Mouse (Mus musculus) retina, embryonic 14.5 days (tissue): ENCODE measurements around the gene Evi5.

ENCODE experiments used
- DNase-seq: peaks from one replicate; pipeline ENCODE4 v3.0.0-alpha.2; 2015; ENCODE audit warnings: low spot score

Gene Evi5

DNA sequence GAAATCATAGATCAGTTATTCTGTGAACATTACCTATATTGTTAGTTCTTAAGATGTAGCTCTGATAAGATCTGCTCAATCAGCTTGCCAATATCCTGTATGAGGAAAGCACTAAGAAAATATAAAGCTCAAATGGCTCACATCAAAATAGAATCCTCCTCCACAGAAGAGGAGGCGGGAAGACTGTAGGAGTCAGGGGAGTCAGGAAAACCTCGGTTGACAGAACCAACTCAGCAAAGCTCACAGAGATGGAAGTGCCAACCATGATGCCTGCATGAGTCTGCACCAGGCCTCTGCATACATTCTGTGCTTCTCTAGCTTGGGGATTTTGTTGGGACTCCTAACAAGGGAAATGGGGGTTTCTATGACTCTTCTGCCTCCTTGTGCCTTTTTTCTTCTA, 73.7 kb downstream of the Evi5 start:
- DNase-seq = no peak

GRCm38 (mm10) chr5:107798290-107798689, 76.6 kb downstream of the Evi5 start:
- no peak for DNase-seq

DNA sequence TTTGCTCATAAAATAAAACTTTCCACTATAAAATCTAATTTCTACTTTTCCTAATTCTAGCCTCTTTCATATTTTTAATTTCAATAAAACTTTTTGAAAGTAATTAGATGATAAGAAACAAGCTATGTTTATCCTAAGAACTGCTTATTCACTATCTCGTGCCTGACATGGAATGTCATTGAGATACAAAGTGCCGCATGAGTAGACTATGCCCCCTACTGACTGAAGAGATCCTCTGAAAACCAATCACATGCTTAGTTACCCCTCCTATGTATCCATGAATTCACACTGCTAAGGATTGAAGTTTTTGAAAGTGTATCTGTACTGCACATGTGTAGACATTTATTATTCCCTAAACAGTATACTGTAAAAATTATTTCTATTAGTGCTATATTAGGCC, 81.0 kb downstream of the Evi5 start:
- peak; percentile 52 for DNase-seq

DNA sequence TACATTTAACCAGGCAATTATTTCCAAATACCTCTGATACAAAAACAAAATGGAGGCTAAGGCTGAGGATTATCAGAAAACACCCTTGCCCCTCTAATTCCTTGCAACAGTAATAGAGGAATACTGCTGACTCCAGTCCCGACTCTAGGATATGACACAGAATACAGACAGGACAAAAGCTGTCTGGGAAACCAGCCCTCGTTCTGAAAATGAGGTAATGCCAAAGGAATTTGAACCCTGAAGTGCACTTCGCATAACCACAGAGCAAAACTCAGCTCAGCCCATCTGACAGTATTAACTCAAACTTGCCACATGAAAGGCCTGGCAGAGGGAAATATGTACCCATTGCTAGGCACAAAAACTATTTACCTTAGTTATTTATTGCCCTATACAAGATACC, 81.6 kb downstream of the Evi5 start:
- peak; percentile 22 for DNase-seq

- no peak for DNase-seq
These were observed 82.4 kb downstream of the Evi5 start for GRCm38 (mm10) chr5:107792516-107792915.

DNA sequence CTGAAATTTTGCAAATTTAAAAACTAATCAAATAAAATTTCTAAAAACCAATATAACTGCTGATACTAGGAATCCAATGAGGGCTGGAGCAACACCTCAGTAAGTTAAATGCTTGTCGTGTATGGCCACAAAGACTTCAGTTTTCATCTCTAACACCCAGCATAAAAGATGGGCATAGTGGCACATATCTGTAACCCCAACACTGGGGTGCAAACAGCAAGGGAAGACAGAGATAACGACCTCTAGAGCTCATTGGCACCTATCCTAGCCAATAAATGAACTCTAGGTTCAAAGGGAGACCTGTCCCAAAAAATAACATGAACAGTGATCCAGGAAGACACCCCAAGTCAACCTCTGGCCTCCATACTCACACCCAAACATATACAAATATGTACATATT, 82.9 kb downstream of the Evi5 start:
- no peak for DNase-seq

- no peak for DNase-seq
These were observed 85.4 kb downstream of the Evi5 start for GRCm38 (mm10) chr5:107789492-107789891.

- DNase-seq = no peak
These were observed 87.0 kb downstream of the Evi5 start for GRCm38 (mm10) chr5:107787682-107788443.

DNA sequence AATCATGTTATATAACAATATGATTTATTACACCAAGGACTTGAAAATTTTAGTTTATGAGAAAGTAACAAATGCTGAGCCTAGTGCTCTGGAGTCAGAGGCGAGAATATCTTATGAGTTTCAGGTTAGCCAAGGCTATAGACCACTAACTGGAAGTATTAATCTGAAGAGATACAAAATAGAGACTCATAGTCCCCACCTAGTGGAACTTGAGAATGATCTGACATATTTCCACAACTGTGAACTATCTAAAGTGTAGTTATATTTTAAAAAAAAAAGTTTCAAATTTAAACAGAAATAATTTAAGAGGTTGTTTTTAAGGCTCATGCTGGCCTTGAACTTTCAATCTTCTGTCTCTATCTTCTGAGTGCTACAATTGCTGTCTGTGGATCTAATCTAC, 92.5 kb downstream of the Evi5 start:
- DNase-seq = no peak

DNA sequence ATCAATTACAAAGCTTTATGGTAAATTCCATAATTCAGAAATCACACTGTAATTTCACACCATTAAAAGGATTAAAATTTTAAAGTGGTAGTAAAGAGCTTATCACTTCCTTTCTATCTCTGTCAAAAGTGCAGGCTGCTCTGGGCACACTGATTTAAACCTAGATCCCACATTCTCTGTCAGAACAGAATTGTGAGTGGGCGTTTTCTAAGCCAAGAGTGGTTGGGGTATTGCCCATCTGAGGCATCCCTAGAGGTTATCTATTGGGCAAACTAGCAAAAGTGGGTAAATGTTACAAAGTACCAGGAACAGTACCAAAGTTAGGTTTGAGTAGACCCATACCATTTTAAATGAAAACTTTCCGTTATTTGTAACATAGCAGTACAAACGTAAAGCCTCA, 96.1 kb downstream of the Evi5 start:
- DNase-seq = no peak

- no peak for DNase-seq
These were observed 97.4 kb downstream of the Evi5 start for GRCm38 (mm10) chr5:107777545-107777830.

DNA sequence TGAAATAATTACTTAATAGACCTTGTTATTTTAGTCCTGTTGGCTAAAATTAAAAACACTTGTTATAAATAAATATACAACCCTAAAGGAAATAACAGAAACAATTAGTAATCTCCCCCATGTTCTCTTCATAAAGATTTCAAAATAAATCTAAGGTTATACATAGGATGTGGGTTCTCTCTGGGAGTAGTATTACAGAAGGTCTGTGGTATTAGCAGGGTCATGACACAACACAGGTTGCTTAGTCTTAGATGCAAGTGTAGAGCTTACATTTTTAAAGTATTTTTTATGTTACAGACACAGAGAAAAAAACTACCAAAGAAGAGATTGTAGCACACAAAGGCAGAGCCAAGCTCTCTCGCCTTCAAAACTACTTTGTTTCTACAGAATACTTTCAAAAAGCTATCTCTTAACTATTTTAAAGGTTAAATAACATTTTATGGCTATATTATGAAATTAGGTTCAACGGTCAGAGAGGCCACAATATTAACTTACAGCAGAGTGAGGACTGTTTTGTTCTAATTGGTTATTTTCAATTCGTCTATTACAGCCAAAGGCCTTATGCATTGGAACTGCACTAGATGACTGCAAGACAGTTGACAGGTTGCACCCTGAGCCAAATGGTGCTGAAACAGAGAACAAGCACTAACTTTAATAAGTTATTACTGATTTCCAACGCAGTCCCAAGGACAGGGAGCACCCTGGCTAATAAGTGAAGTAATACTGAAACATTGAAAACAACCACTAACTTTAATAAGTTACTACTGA, 97.9 kb downstream of the Evi5 start:
- no peak for DNase-seq

DNA sequence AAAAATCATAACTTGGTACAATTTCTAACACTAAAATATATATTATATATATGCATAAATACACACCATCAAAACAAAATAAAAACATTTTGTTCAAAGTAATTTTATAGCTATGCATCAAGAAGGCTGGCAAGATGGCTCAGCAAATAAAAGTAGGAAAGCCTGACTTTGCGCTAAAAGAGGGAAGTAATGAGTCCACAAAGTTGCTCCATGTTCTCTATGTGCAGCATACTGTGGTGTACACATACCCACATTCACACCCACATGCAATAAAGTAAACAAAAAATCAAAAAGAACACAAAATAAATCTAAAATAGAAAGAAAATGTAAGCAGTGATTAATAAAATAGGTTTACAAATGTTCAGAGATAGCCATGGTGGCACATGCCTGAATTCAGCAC, 99.0 kb downstream of the Evi5 start:
- DNase-seq = no peak

- DNase-seq = no peak
These were observed 102.9 kb downstream of the Evi5 start for GRCm38 (mm10) chr5:107772049-107772448.

- no peak for DNase-seq
These were observed 106.7 kb downstream of the Evi5 start for GRCm38 (mm10) chr5:107768224-107768623.

DNA sequence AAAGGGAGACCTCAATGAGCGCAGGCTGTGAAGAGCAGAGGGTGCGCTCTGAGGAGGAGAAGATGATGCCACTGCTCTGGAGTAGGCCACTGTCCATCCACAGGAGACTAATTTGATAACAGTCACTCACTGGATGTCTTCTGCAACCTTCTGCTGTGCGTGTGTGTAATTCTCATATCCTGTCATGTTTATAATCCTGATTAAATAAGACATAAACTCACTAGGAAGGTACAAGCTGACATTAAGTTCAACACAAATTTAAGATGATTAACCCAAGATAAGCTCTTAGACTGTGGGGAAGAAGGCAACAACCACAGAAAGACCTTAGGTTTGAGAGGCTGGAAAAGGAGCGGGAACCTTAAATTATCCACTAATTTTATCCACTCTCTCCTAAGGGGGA, 109.0 kb downstream of the Evi5 start:
- DNase-seq = peak; percentile 2

DNA sequence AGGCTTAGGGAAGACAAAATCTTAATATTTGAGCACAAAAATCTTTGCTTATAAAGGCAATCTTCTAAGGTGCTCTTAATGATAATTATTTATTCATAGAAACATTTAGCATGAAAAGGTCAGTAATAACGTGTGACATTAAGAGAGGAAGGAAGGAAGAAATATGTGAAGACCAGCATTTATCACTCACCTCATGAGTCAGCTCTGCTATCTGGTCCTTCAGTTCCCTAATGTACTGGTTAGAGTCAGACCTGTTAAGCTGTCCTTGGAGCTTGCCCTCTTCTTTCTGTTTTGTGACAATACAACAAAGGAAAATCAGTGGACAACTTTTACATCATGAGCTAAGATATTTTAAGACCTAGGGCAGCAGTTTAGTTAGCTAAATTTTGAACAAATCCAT, 110.4 kb downstream of the Evi5 start:
- no peak for DNase-seq

DNA sequence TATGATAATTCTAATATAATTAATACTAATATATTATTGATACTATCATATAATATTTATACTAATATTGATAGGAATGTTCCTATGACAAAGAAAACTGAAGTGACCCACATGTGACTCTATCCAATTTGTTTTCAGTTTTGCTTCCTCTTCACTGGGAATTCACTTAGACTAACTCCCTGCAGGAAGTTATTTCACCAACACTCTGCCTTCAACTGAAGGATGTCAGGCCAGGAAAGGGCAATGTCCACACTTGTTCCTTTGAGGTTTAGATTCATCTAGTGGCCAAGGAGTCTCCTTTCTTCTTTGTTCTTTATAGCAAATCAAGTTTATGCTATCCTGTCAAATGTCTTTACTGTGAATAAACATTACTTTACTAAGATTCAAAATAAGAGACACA, 111.2 kb downstream of the Evi5 start:
- no peak for DNase-seq

- DNase-seq = no peak
These were observed 115.8 kb downstream of the Evi5 start for GRCm38 (mm10) chr5:107759121-107759520.

- no peak for DNase-seq
These were observed 118.8 kb downstream of the Evi5 start for GRCm38 (mm10) chr5:107756072-107756471.

- DNase-seq = no peak
These were observed 120.2 kb downstream of the Evi5 start for GRCm38 (mm10) chr5:107754740-107755139.

DNA sequence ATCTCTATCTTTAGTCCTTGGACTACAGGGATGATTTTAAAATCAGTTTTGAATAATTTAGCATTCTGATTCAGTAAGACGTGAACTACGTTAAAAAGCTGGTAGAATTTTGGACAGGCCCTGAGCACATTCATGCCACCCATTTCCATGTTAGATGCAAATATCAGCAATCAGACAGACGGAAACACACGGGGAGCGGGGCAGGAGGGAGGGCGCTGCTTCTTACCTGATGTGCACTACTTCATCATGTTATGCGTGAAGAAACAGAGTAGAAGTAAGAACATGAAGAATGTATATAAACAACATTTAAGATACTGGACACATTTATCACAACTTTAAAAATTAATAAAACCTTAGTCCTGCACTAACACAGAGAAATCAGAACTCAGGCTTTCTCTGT, 121.3 kb downstream of the Evi5 start:
- no peak for DNase-seq

GRCm38 (mm10) chr5:107749229-107749916, 125.5 kb downstream of the Evi5 start:
- DNase-seq = no peak
